Comparison of ENCODE assay signal across 9 mouse cellular contexts in the genomic region with DNA sequence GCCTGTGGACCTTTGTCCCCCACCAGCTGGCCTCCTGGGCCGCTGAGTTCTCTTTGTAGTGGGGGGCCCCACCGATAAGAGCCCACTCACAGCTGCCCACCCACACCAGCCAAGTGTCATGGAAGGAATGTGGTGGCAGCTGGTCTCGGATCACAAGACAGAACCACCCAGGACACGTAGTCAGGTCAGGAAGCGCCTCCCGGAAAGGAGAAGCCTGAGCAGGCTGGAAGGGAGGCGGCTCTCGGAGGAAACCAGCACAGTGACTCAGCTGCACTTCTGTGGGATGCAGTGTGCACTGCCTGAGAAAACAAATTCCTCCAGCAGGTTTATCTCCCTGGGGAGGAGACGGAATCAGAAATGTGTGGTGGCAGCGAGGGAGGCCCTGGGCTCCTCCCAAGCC.
A peak's percentile ranks its signal among the peaks of the same experiment; 100 is the strongest.
DNase-seq lines count a peak whose midpoint lies in the region; ATAC-seq and TF ChIP-seq lines count a peak whose summit lies in the region.
"Had no signal": no experiment of that assay in that cellular context is flagged by ENCODE, and none has a peak within 500 bp of the region (broad histone marks: within the 10 kb centered on the region; RNA-seq: fewer than 3 reads in every experiment).

No protein-coding gene starts in this region.

- H3K9me3 ChIP-seq in embryonic facial prominence, embryonic 14.5 days (ENCODE audit: control insufficient read depth, low read length), result no peaks in the 10 kb centered on the region
- no peaks in the 10 kb centered on the region for H3K9me3 ChIP-seq in forebrain, embryonic 12.5 days
- H3K9me3 ChIP-seq: neural tube, embryonic 12.5 days had no signal

- WGBS in embryonic facial prominence, embryonic 14.5 days, result 61% methylated on average over 10 of the region's 10 CpGs
- 53% methylated on average over 10 of the region's 10 CpGs for WGBS in thymus, adult 2 months
- WGBS in forebrain, embryonic 12.5 days, result 84% methylated on average over 10 of the region's 10 CpGs

- H3K36me3 ChIP-seq in embryonic facial prominence, embryonic 14.5 days (ENCODE audit: control insufficient read depth, insufficient read depth, low read length), result no peaks in the 10 kb centered on the region
- H3K36me3 ChIP-seq in thymus, adult 2 months (ENCODE audit: control insufficient read depth, insufficient read depth, low read length), result no peaks in the 10 kb centered on the region
- H3K36me3 ChIP-seq in forebrain, embryonic 12.5 days (replicated peaks), result no peaks in the 10 kb centered on the region
- H3K36me3 ChIP-seq: neural tube, embryonic 12.5 days had no signal

- intact Hi-C loops in gastrocnemius, adult 2 months (cut with DNase I), result no loop called here

- no peak for TF ChIP-seq CTCF in gastrocnemius, adult 2 months (IDR thresholded peaks at IDR 0.05)
- no peak for TF ChIP-seq CTCF in thymus, adult 2 months (IDR thresholded peaks at IDR 0.05; ENCODE audit: borderline replicate concordance, control insufficient read depth, extremely low read depth, insufficient read depth, low read length, poor library complexity)

- H3K9ac ChIP-seq in embryonic facial prominence, embryonic 14.5 days (ENCODE audit: low read depth, low read length), result no peak overlapping the region
- H3K9ac ChIP-seq in forebrain, embryonic 12.5 days, result no peak overlapping the region
- H3K9ac ChIP-seq: neural tube, embryonic 12.5 days had no signal

- no peaks in the 10 kb centered on the region for H3K27me3 ChIP-seq in embryonic facial prominence, embryonic 14.5 days (replicated peaks; ENCODE audit: control insufficient read depth, insufficient read depth, low read length)
- H3K27me3 ChIP-seq in thymus, adult 2 months (ENCODE audit: control insufficient read depth, insufficient read depth, low read length), result no peaks in the 10 kb centered on the region
- peaks cover 26% of the 10 kb centered on the region; the same call in 1 of the 2 replicates for H3K27me3 ChIP-seq in forebrain, embryonic 12.5 days
- H3K27me3 ChIP-seq: neural tube, embryonic 12.5 days had no signal

- peak overlapping the region; percentile 20 for H3K27ac ChIP-seq in gastrocnemius, adult 2 months
- H3K27ac ChIP-seq in embryonic facial prominence, embryonic 14.5 days (replicated peaks; ENCODE audit: low read depth, low read length), result no peak overlapping the region
- no peak overlapping the region for H3K27ac ChIP-seq in thymus, adult 2 months (ENCODE audit: control insufficient read depth, insufficient read depth, low read length)
- H3K27ac ChIP-seq in forebrain, embryonic 12.5 days, result no peak overlapping the region
- H3K27ac ChIP-seq: neural tube, embryonic 12.5 days had no signal

- TF ChIP-seq POLR2A in thymus, adult 2 months (IDR thresholded peaks at IDR 0.05; ENCODE audit: control insufficient read depth, extremely low read depth, insufficient read depth, low read length, poor library complexity), result no peak

- peak; percentile 34; the same call in 1 of the 2 replicates for ATAC-seq in embryonic facial prominence, embryonic 14.5 days (ENCODE audit: low read depth)
- no peak for ATAC-seq in cerebellum, adult (ENCODE audit: insufficient number of reproducible peaks, low FRiP score, low TSS enrichment)
- no peak for ATAC-seq in forebrain, embryonic 12.5 days (ENCODE audit: low FRiP score)

- H3K4me1 ChIP-seq in embryonic facial prominence, embryonic 14.5 days (ENCODE audit: control insufficient read depth, insufficient read depth, low read length), result peaks cover 3% of the 10 kb centered on the region; the same call in 1 of the 2 replicates
- peaks cover 58% of the 10 kb centered on the region for H3K4me1 ChIP-seq in thymus, adult 2 months (replicated peaks; ENCODE audit: control insufficient read depth, insufficient read depth, low read length)
- peaks cover 16% of the 10 kb centered on the region; the same call in 1 of the 2 replicates for H3K4me1 ChIP-seq in forebrain, embryonic 12.5 days

- H3K4me2 ChIP-seq in embryonic facial prominence, embryonic 14.5 days (ENCODE audit: low read depth, low read length), result no peak overlapping the region
- no peak overlapping the region for H3K4me2 ChIP-seq in forebrain, embryonic 12.5 days
- H3K4me2 ChIP-seq: neural tube, embryonic 12.5 days had no signal

- DNase-seq in gastrocnemius, adult 2 months, result peak; percentile 52
- no peak for DNase-seq in gastrocnemius, postnatal 25 days
- peak; percentile 70 for DNase-seq in embryonic facial prominence, embryonic 14.5 days (ENCODE audit: low spot score)
- DNase-seq in kidney, adult 9 months, result peak; percentile 66
- peak; percentile 66 to 78 for DNase-seq in lung, postnatal 4 days
- DNase-seq in thymus, adult 2 months, result no peak

- no peak overlapping the region for H3K4me3 ChIP-seq in gastrocnemius, adult 2 months
- H3K4me3 ChIP-seq in embryonic facial prominence, embryonic 14.5 days (ENCODE audit: low read depth, low read length), result no peak overlapping the region
- H3K4me3 ChIP-seq in thymus, adult 2 months (ENCODE audit: control insufficient read depth, insufficient read depth, low read length), result no peak overlapping the region
- H3K4me3 ChIP-seq in forebrain, embryonic 12.5 days (replicated peaks), result no peak overlapping the region
- H3K4me3 ChIP-seq: neural tube, embryonic 12.5 days had no signal

Comparison
In these comparisons a context has a peak if more than half of its experiments do, and no peak if none do; other contexts are left out.
1. DNase-seq: peak in gastrocnemius, adult 2 months (single experiment), embryonic facial prominence, embryonic 14.5 days (single experiment), kidney, adult 9 months (single experiment) and lung, postnatal 4 days (2 of 2); none in gastrocnemius, postnatal 25 days (single experiment) and thymus, adult 2 months (single experiment).